Mouse (Mus musculus) ES-E14 (cell line): Measurements from ENCODE around the gene Fndc11.

ENCODE experiments used
- CHD2 ChIP-seq: IDR thresholded peaks from 2 replicates; pipeline ENCODE4 v1.6.1; 2014; ENCODE audit warnings: mild to moderate bottlenecking, low read depth, low read length, inconsistent platforms
- HCFC1 ChIP-seq: IDR thresholded peaks from 2 replicates; pipeline ENCODE4 v1.6.1; 2012; ENCODE audit warnings: low read length, inconsistent platforms, borderline replicate concordance; ENCODE audit not compliant: insufficient read depth
- MAFK ChIP-seq: IDR thresholded peaks from 2 replicates; pipeline ENCODE4 v1.6.1; 2014; ENCODE audit warnings: mild to moderate bottlenecking, low read depth, low read length, inconsistent platforms; ENCODE audit not compliant: insufficient read depth
- ZC3H11A ChIP-seq: IDR thresholded peaks from 2 replicates; pipeline ENCODE4 v1.6.1; 2012; ENCODE audit warnings: low read depth, mild to moderate bottlenecking, inconsistent platforms, low read length, borderline replicate concordance
- ZNF384 ChIP-seq: IDR thresholded peaks from 2 replicates; pipeline ENCODE4 v1.6.1; 2012; ENCODE audit warnings: low read depth, low read length, inconsistent platforms

GRCm38 (mm10) chr2:181231171-181231570, 11.4 kb downstream of the Fndc11 start:
- TF ChIP-seq ZNF384 (no peak), CHD2 (no peak), ZC3H11A (no peak), MAFK (no peak), HCFC1 (no peak)
